Mouse (Mus musculus): ENCODE measurements around the gene Kcnk10. TPM values are rescaled to one million over a fixed set of nuclear protein-coding genes. Genes with fewer than 3 reads are reported as not detected.

Gene Kcnk10
- 0.53 TPM for polyA plus RNA-seq (2014; fragmentation: Illumina TruSeq; extraction: RNeasy Lipid Tissue Mini Kit (QIAGEN cat#74804); ENCODE audit: low read depth, low replicate concordance)

GRCm38 (mm10) chr12:98577861-98578360 lies at the start of gene Kcnk10:
TSS of gene Kcnk10 (minus strand) at chr12:98578310.

GRCm38 (mm10) chr12:98627392-98628259 lies 49.5 kb upstream of the Kcnk10 start, which contains the start of gene Spata7:
TSS of gene Spata7 (plus strand) at chr12:98628157.

Other genes with a start within 250 kb of the Kcnk10 start
- gene Spata7, start 49.8 kb upstream of the Kcnk10 start, polyA plus RNA-seq (2014; fragmentation: Illumina TruSeq; extraction: RNeasy Lipid Tissue Mini Kit (QIAGEN cat#74804); ENCODE audit: low read depth, low replicate concordance) = 2.3 TPM
- gene Ptpn21, start 159.1 kb upstream of the Kcnk10 start, polyA plus RNA-seq (2014; fragmentation: Illumina TruSeq; extraction: RNeasy Lipid Tissue Mini Kit (QIAGEN cat#74804); ENCODE audit: low read depth, low replicate concordance) = 10.1 TPM
- 92.9 TPM for gene Zc3h14, start 168.7 kb upstream of the Kcnk10 start, polyA plus RNA-seq (2014; fragmentation: Illumina TruSeq; extraction: RNeasy Lipid Tissue Mini Kit (QIAGEN cat#74804); ENCODE audit: low read depth, low replicate concordance)

Data from liver, adult 10 weeks (tissue).